Mouse (Mus musculus) embryonic facial prominence, embryonic 12.5 days (tissue): ENCODE data around the gene Hopx. TPM values are rescaled to one million over a fixed set of nuclear protein-coding genes. Genes with fewer than 3 reads are reported as not detected.

Experiments used
- ATAC-seq: fragments of 200-750 bp; cut with Nextera tagmentation; 2 replicates; pipeline ENCODE4 v1.8.0; 2017; ENCODE audit not compliant: insufficient number of reproducible peaks, insufficient read depth, low FRiP score, low TSS enrichment
- H3K27ac ChIP-seq: fragments of 300-500 bp; sonication (generic); 2 replicates; pipeline ENCODE4 v1.5.1; 2016; ENCODE audit warnings: mild to moderate bottlenecking
- H3K27me3 ChIP-seq: fragments of 300-500 bp; sonication (generic); 2 replicates; pipeline ENCODE4 v1.6.1; 2016; ENCODE audit warnings: mild to moderate bottlenecking, moderate library complexity
- H3K36me3 ChIP-seq: fragments of 300-500 bp; sonication (generic); 2 replicates; pipeline ENCODE4 v1.6.1; 2016; ENCODE audit warnings: mild to moderate bottlenecking
- H3K4me1 ChIP-seq: fragments of 300-500 bp; sonication (generic); 2 replicates; pipeline ENCODE4 v1.6.1; 2016
- H3K4me2 ChIP-seq: fragments of 300-500 bp; sonication (generic); replicated peaks from 2 replicates; pipeline ENCODE4 v1.6.1; 2016; ENCODE audit warnings: mild to moderate bottlenecking, moderate library complexity
- H3K4me3 ChIP-seq: fragments of 300-500 bp; sonication (generic); 2 replicates; pipeline ENCODE4 v1.5.1; 2016; ENCODE audit warnings: mild to moderate bottlenecking
- H3K9ac ChIP-seq: fragments of 300-500 bp; sonication (generic); 2 replicates; pipeline ENCODE4 v1.6.1; 2016; ENCODE audit warnings: mild to moderate bottlenecking, moderate library complexity
- H3K9me3 ChIP-seq: fragments of 300-500 bp; sonication (generic); 2 replicates; pipeline ENCODE4 v1.6.1; 2016; ENCODE audit warnings: mild to moderate bottlenecking, moderate library complexity
- WGBS: fragments of 180-500 bp; shearing (Covaris S2); methylation state at CpG from one replicate; pipeline ENCODE4 v1.1.7; 2016; 5-methylcytosine and 5-hydroxymethylcytosine counted together
- polyA plus RNA-seq: library from polyadenylated mRNA; unstranded; fragments of >200 nt; fragmentation: Nextera tagmentation; extraction: Ambion mirVana; gene quantifications from 2 replicates; pipeline ENCODE4 v1.2.1, GENCODE M21; 2016

The Hopx gene
- polyA plus RNA-seq, result 0.26 and 0.27 TPM in 2 replicates

- Histone ChIP-seq H3K36me3 (no peaks in the 10 kb centered on the region), H3K27me3 (no peaks in the 10 kb centered on the region), H3K4me2 (no peak within 1 kb of the TSS), H3K4me1 (peaks cover 3% of the 10 kb centered on the region; the same call in 1 of the 2 replicates), H3K27ac (no peak within 1 kb of the TSS), H3K9ac (no peak within 1 kb of the TSS), H3K9me3 (no peaks in the 10 kb centered on the region), H3K4me3 (no peak within 1 kb of the TSS)
- 0 out of 2 replicates have a peak, but pooled peaks have one; percentile 15 for ATAC-seq
- 53% methylated on average over 33 of the region's 33 CpGs for WGBS
These were observed at the start of gene Hopx for GRCm38 (mm10) chr5:77114817-77115731. Gene Hopx (minus strand): TSS chr5:77115121.

- Histone ChIP-seq H3K27me3 (no peaks in the 10 kb centered on the region), H3K9ac (no peak overlapping the region), H3K4me2 (no peak overlapping the region), H3K9me3 (no peaks in the 10 kb centered on the region), H3K4me1 (0 out of 2 replicates have a peak, but pooled peaks cover 3% of the 10 kb centered on the region), H3K27ac (no peak overlapping the region), H3K4me3 (no peak overlapping the region), H3K36me3 (no peaks in the 10 kb centered on the region)
- 87% methylated on average over 7 of the region's 7 CpGs for WGBS
- no peak for ATAC-seq
These were observed 48.7 kb upstream of the Hopx start for GRCm38 (mm10) chr5:77163597-77163996.

- 87% methylated on average over 3 of the region's 3 CpGs for WGBS
- Histone ChIP-seq H3K4me3 (no peak overlapping the region), H3K4me2 (no peak overlapping the region), H3K9me3 (no peaks in the 10 kb centered on the region), H3K9ac (no peak overlapping the region), H3K4me1 (0 out of 2 replicates have a peak, but pooled peaks cover 3% of the 10 kb centered on the region), H3K27ac (no peak overlapping the region), H3K36me3 (no peaks in the 10 kb centered on the region), H3K27me3 (no peaks in the 10 kb centered on the region)
- ATAC-seq, result no peak
These were observed 47.6 kb upstream of the Hopx start for GRCm38 (mm10) chr5:77162566-77162965.

- no peak overlapping the region for H3K9ac ChIP-seq
- 25% methylated on average over 14 of the region's 14 CpGs for WGBS
- no peaks in the 10 kb centered on the region for H3K27me3 ChIP-seq
- H3K4me1 ChIP-seq, result no peaks in the 10 kb centered on the region
- ATAC-seq, result no peak
- no peaks in the 10 kb centered on the region for H3K9me3 ChIP-seq
- no peak overlapping the region for H3K4me2 ChIP-seq
- no peak overlapping the region for H3K4me3 ChIP-seq
- 0 out of 2 replicates have a peak overlapping the region, but pooled peaks have one; percentile 17 for H3K27ac ChIP-seq
- no peaks in the 10 kb centered on the region for H3K36me3 ChIP-seq
These were observed 43.0 kb upstream of the Hopx start for GRCm38 (mm10) chr5:77157777-77158540.

- Histone ChIP-seq H3K27ac (no peak overlapping the region), H3K27me3 (no peaks in the 10 kb centered on the region), H3K9ac (no peak overlapping the region), H3K4me1 (no peaks in the 10 kb centered on the region), H3K4me2 (no peak overlapping the region), H3K36me3 (no peaks in the 10 kb centered on the region), H3K9me3 (no peaks in the 10 kb centered on the region), H3K4me3 (no peak overlapping the region)
- no peak for ATAC-seq
- WGBS, result 60% methylated on average over 5 of the region's 5 CpGs
These were observed 42.0 kb upstream of the Hopx start for GRCm38 (mm10) chr5:77156938-77157337.

- 85% methylated on average over 12 of the region's 12 CpGs for WGBS
- no peak for ATAC-seq
These were observed 40.6 kb upstream of the Hopx start for GRCm38 (mm10) chr5:77155526-77155925.

GRCm38 (mm10) chr5:77154812-77155211 lies 39.9 kb upstream of the Hopx start:
- H3K27me3 ChIP-seq, result no peaks in the 10 kb centered on the region
- no peak overlapping the region for H3K4me3 ChIP-seq
- H3K4me2 ChIP-seq, result no peak overlapping the region
- H3K9me3 ChIP-seq, result no peaks in the 10 kb centered on the region
- H3K9ac ChIP-seq, result no peak overlapping the region
- H3K36me3 ChIP-seq, result no peaks in the 10 kb centered on the region
- 75% methylated on average over 5 of the region's 5 CpGs for WGBS
- no peak overlapping the region for H3K27ac ChIP-seq
- ATAC-seq, result no peak
- H3K4me1 ChIP-seq, result no peaks in the 10 kb centered on the region

More at GRCm38 (mm10) chr5:77155526-77155925, 40.6 kb upstream of the Hopx start:
- Histone ChIP-seq H3K4me1 (no peaks in the 10 kb centered on the region), H3K9me3 (no peaks in the 10 kb centered on the region), H3K27me3 (no peaks in the 10 kb centered on the region), H3K4me3 (no peak overlapping the region), H3K4me2 (no peak overlapping the region), H3K36me3 (no peaks in the 10 kb centered on the region), H3K9ac (no peak overlapping the region), H3K27ac (no peak overlapping the region)

- no peak overlapping the region for H3K4me2 ChIP-seq
- 88% methylated on average over 3 of the region's 3 CpGs for WGBS
- H3K4me3 ChIP-seq, result no peak overlapping the region
- no peak overlapping the region for H3K27ac ChIP-seq
- no peaks in the 10 kb centered on the region for H3K36me3 ChIP-seq
- no peaks in the 10 kb centered on the region for H3K9me3 ChIP-seq
- no peak for ATAC-seq
- H3K27me3 ChIP-seq, result no peaks in the 10 kb centered on the region
- H3K9ac ChIP-seq, result no peak overlapping the region
- H3K4me1 ChIP-seq, result no peaks in the 10 kb centered on the region
These were observed 36.8 kb upstream of the Hopx start for GRCm38 (mm10) chr5:77151738-77152137.

GRCm38 (mm10) chr5:77151075-77151474 lies 36.2 kb upstream of the Hopx start:
- H3K9ac ChIP-seq, result no peak overlapping the region
- H3K27me3 ChIP-seq, result no peaks in the 10 kb centered on the region
- 78% methylated on average over 7 of the region's 7 CpGs for WGBS
- H3K9me3 ChIP-seq, result no peaks in the 10 kb centered on the region
- no peaks in the 10 kb centered on the region for H3K36me3 ChIP-seq
- H3K4me2 ChIP-seq, result no peak overlapping the region
- H3K27ac ChIP-seq, result no peak overlapping the region
- no peak for ATAC-seq
- H3K4me3 ChIP-seq, result no peak overlapping the region
- H3K4me1 ChIP-seq, result no peaks in the 10 kb centered on the region

GRCm38 (mm10) chr5:77148021-77148621 lies 33.2 kb upstream of the Hopx start:
- H3K27me3 ChIP-seq, result no peaks in the 10 kb centered on the region
- H3K27ac ChIP-seq, result no peak overlapping the region
- 69% methylated on average over 6 of the region's 6 CpGs for WGBS
- H3K4me3 ChIP-seq, result no peak overlapping the region
- H3K4me2 ChIP-seq, result no peak overlapping the region
- H3K9me3 ChIP-seq, result no peaks in the 10 kb centered on the region
- ATAC-seq, result no peak
- no peaks in the 10 kb centered on the region for H3K4me1 ChIP-seq
- no peaks in the 10 kb centered on the region for H3K36me3 ChIP-seq
- H3K9ac ChIP-seq, result no peak overlapping the region

- WGBS, result 58% methylated on average over 4 of the region's 4 CpGs
These were observed 31.7 kb upstream of the Hopx start for GRCm38 (mm10) chr5:77146459-77147170.

More at GRCm38 (mm10) chr5:77146459-77147170, 31.7 kb upstream of the Hopx start:
- H3K4me1 ChIP-seq, result no peaks in the 10 kb centered on the region
- no peak overlapping the region for H3K4me2 ChIP-seq
- no peak overlapping the region for H3K27ac ChIP-seq
- no peaks in the 10 kb centered on the region for H3K9me3 ChIP-seq
- H3K27me3 ChIP-seq, result no peaks in the 10 kb centered on the region
- no peak for ATAC-seq
- no peaks in the 10 kb centered on the region for H3K36me3 ChIP-seq
- no peak overlapping the region for H3K4me3 ChIP-seq
- H3K9ac ChIP-seq, result no peak overlapping the region
